Mouse (Mus musculus): ENCODE measurements at regions not wholly inside any gene's neighbourhood (a gene's known extent, or its start where the extent isn't known, plus 50 kb on each side); places are given as distances from the start of the nearest gene placed in this dataset.

DNA sequence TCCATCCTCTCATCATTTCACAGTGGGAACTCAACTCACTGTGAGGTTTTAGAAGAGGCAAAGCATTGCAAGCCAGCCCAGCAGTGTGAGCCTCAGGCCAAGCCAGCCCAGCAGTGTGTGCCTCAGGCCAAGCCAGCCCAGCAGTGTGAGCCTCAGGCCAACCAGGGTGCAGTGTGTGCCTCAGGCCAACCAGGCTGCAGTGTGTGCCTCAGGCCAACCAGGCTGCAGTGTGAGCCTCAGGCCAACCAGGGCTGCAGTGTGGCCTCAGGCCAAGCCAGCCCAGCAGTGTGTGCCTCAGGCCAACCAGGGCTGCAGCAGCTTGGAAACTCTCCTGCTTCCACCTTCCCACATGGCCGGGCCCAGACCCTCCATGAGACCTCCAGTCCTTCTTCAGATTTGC, 227.1 kb upstream of the Zmiz1 start:
- TF ChIP-seq ZNF384 (IDR thresholded peaks at IDR 0.05; ENCODE audit: low read depth, low read length) (no peak), MAFK (IDR thresholded peaks at IDR 0.05; ENCODE audit: insufficient read depth, low read depth, low read length) (no peak), ZC3H11A (IDR thresholded peaks at IDR 0.05; ENCODE audit: borderline replicate concordance, low read depth, low read length) (no peak), CHD2 (IDR thresholded peaks at IDR 0.05; ENCODE audit: low read depth, low read length) (no peak), HCFC1 (IDR thresholded peaks at IDR 0.05; ENCODE audit: borderline replicate concordance, insufficient read depth, low read length) (no peak)
- Histone ChIP-seq H3K9me3 (ENCODE audit: control insufficient read depth, insufficient read depth, low read depth, low read length) (no peaks in the 10 kb centered on the region), H3K4me3 (ENCODE audit: insufficient read depth in 1 of 2, low read depth in 1 of 2, low read length in 2 of 2, poor library complexity in 1 of 2, severe bottlenecking in 1 of 2) (no peak overlapping the region), H3K4me1 (ENCODE audit: control insufficient read depth in 2 of 2, insufficient read depth in 2 of 2, low read length in 2 of 2, poor library complexity in 1 of 2) (0 out of 4 replicates have a peak, but pooled peaks cover 0 to 2% of the 10 kb centered on the region in 2 experiments), H3K36me3 (ENCODE audit: control insufficient read depth, insufficient read depth, low read length, poor library complexity, severe bottlenecking) (no peaks in the 10 kb centered on the region), H3K9ac (ENCODE audit: insufficient read depth, low read depth, low read length, poor library complexity, severe bottlenecking) (no peak overlapping the region), H3K27ac (ENCODE audit: insufficient read depth, low read depth, low read length, poor library complexity, severe bottlenecking) (no peak overlapping the region)
- in situ Hi-C loops (cut with MboI; ENCODE audit: low sequenced_read_pairs in 2 of 2, unreplicated experiment in 2 of 2) = no loop called here
- no peak for DNase-seq (ENCODE audit: low read depth, low spot score)

DNA sequence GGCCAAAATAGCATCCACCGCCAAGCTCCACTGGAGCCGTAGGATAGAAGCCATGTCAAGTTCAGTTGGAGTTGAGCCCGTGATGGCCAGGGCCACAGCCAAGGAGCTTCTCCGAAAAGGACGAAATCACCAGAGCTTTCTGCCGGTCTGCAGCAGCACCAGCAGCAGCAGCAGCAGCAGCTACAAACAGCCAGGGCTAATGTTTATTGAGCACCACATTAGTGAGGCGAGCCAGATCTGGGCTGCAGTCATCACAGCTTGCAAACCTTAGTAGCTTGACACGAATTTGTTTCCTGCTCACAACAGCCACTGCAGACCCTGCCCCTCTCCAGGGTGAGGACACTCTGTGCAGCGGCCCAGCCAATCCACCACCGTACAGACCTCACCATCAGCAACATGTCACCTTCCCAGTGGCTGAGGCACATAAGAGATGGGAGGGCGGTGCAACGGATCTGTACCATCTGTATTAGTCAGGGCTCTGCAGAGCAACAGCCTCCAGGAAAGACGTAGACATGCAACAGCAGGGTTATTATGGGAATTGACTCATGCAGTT, 222.5 kb upstream of the Zmiz1 start:
- no peak for DNase-seq (ENCODE audit: low read depth, low spot score)
- TF ChIP-seq MAFK (IDR thresholded peaks at IDR 0.05; ENCODE audit: insufficient read depth, low read depth, low read length) (no peak), CHD2 (IDR thresholded peaks at IDR 0.05; ENCODE audit: low read depth, low read length) (no peak), ZNF384 (IDR thresholded peaks at IDR 0.05; ENCODE audit: low read depth, low read length) (no peak), ZC3H11A (IDR thresholded peaks at IDR 0.05; ENCODE audit: borderline replicate concordance, low read depth, low read length) (no peak), HCFC1 (IDR thresholded peaks at IDR 0.05; ENCODE audit: borderline replicate concordance, insufficient read depth, low read length) (no peak)
- in situ Hi-C loops (cut with MboI; ENCODE audit: low sequenced_read_pairs in 2 of 2, unreplicated experiment in 2 of 2) = no loop called here

GRCm38 (mm10) chr14:25239335-25239960, 219.5 kb upstream of the Zmiz1 start:
- TF ChIP-seq ZC3H11A (IDR thresholded peaks at IDR 0.05; ENCODE audit: borderline replicate concordance, low read depth, low read length) (no peak), HCFC1 (IDR thresholded peaks at IDR 0.05; ENCODE audit: borderline replicate concordance, insufficient read depth, low read length) (no peak), CHD2 (IDR thresholded peaks at IDR 0.05; ENCODE audit: low read depth, low read length) (no peak), ZNF384 (IDR thresholded peaks at IDR 0.05; ENCODE audit: low read depth, low read length) (no peak), MAFK (IDR thresholded peaks at IDR 0.05; ENCODE audit: insufficient read depth, low read depth, low read length) (no peak)
- Histone ChIP-seq H3K4me3 (ENCODE audit: insufficient read depth in 1 of 2, low read depth in 1 of 2, low read length in 2 of 2, poor library complexity in 1 of 2, severe bottlenecking in 1 of 2) (no peak overlapping the region), H3K4me1 (ENCODE audit: control insufficient read depth in 2 of 2, insufficient read depth in 2 of 2, low read length in 2 of 2, poor library complexity in 1 of 2) (no peaks in the 10 kb centered on the region), H3K9ac (ENCODE audit: insufficient read depth, low read depth, low read length, poor library complexity, severe bottlenecking) (no peak overlapping the region), H3K36me3 (ENCODE audit: control insufficient read depth, insufficient read depth, low read length, poor library complexity, severe bottlenecking) (no peaks in the 10 kb centered on the region), H3K27ac (ENCODE audit: insufficient read depth, low read depth, low read length, poor library complexity, severe bottlenecking) (no peak overlapping the region), H3K9me3 (ENCODE audit: control insufficient read depth, insufficient read depth, low read depth, low read length) (no peaks in the 10 kb centered on the region)
- DNase-seq (ENCODE audit: low read depth, low spot score) = no peak
- in situ Hi-C loops (cut with MboI; ENCODE audit: low sequenced_read_pairs in 2 of 2, unreplicated experiment in 2 of 2) = no loop called here

More for the DNA sequence above, 222.5 kb upstream of the Zmiz1 start:
- no peak overlapping the region for H3K9ac ChIP-seq (ENCODE audit: insufficient read depth, low read depth, low read length, poor library complexity, severe bottlenecking)
- H3K36me3 ChIP-seq (ENCODE audit: control insufficient read depth, insufficient read depth, low read length, poor library complexity, severe bottlenecking) = no peaks in the 10 kb centered on the region
- H3K4me1 ChIP-seq (ENCODE audit: control insufficient read depth in 2 of 2, insufficient read depth in 2 of 2, low read length in 2 of 2, poor library complexity in 1 of 2) = no peaks in the 10 kb centered on the region
- no peaks in the 10 kb centered on the region for H3K9me3 ChIP-seq (ENCODE audit: control insufficient read depth, insufficient read depth, low read depth, low read length)
- no peak overlapping the region for H3K4me3 ChIP-seq (ENCODE audit: insufficient read depth in 1 of 2, low read depth in 1 of 2, low read length in 2 of 2, poor library complexity in 1 of 2, severe bottlenecking in 1 of 2)
- H3K27ac ChIP-seq (ENCODE audit: insufficient read depth, low read depth, low read length, poor library complexity, severe bottlenecking) = no peak overlapping the region

DNA sequence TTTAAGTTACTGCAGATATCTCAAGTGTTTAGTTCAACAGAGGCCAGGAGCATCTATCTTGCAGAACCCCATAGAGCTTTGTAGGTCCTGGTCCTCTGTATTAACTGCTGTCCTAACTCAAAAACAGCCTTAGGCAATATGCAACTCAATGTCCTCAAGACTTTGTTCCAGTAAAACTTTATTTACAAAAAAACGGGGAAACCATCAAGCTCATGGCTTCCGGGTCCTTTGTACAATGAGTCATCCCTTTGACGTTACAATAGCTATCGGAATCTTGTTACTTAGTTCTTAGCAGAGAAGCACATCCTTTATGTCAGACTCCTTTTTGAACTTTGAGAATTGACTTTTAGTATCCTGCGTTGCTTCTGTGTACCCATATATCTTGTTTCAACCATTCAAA, 216.2 kb upstream of the Zmiz1 start:
- no peak for TF ChIP-seq ZNF384 (IDR thresholded peaks at IDR 0.05; ENCODE audit: low read depth, low read length)
- TF ChIP-seq MAFK (IDR thresholded peaks at IDR 0.05; ENCODE audit: insufficient read depth, low read depth, low read length) = no peak
- TF ChIP-seq CHD2 (IDR thresholded peaks at IDR 0.05; ENCODE audit: low read depth, low read length) = no peak
- TF ChIP-seq HCFC1 (IDR thresholded peaks at IDR 0.05; ENCODE audit: borderline replicate concordance, insufficient read depth, low read length) = no peak
- no peak for TF ChIP-seq ZC3H11A (IDR thresholded peaks at IDR 0.05; ENCODE audit: borderline replicate concordance, low read depth, low read length)
- Histone ChIP-seq H3K9me3 (ENCODE audit: control insufficient read depth, insufficient read depth, low read depth, low read length) (no peaks in the 10 kb centered on the region), H3K9ac (ENCODE audit: insufficient read depth, low read depth, low read length, poor library complexity, severe bottlenecking) (no peak overlapping the region), H3K4me3 (ENCODE audit: insufficient read depth in 1 of 2, low read depth in 1 of 2, low read length in 2 of 2, poor library complexity in 1 of 2, severe bottlenecking in 1 of 2) (no peak overlapping the region), H3K36me3 (ENCODE audit: control insufficient read depth, insufficient read depth, low read length, poor library complexity, severe bottlenecking) (no peaks in the 10 kb centered on the region), H3K4me1 (ENCODE audit: control insufficient read depth in 2 of 2, insufficient read depth in 2 of 2, low read length in 2 of 2, poor library complexity in 1 of 2) (no peaks in the 10 kb centered on the region), H3K27ac (ENCODE audit: insufficient read depth, low read depth, low read length, poor library complexity, severe bottlenecking) (no peak overlapping the region)
- in situ Hi-C loops (cut with MboI; ENCODE audit: low sequenced_read_pairs in 2 of 2, unreplicated experiment in 2 of 2) = no loop called here
- no peak for DNase-seq (ENCODE audit: low read depth, low spot score)
